ENCODE assay signal across 12 mouse cellular contexts in genomic region chr1:89414563-89414962, GRCm38 (mm10).
"Had no signal": no experiment of that assay in that cellular context is flagged by ENCODE, and none has a peak within 500 bp of the region (broad histone marks: within the 10 kb centered on the region; RNA-seq: fewer than 3 reads in every experiment).

No protein-coding gene starts in this region.

- H3K4me1 ChIP-seq: liver, embryonic 13.5 days; megakaryocyte, embryonic 14.5 days had no signal

- H3K4me2 ChIP-seq: intestine, embryonic 15.5 days; liver, embryonic 13.5 days; midbrain, embryonic 12.5 days had no signal

- DNase-seq: kidney, adult 8-10 months; kidney, postnatal 25 days; liver; liver, embryonic 13.5 days; liver, postnatal 0 days; right cerebral cortex, postnatal 25 days; thymus, postnatal 36 days had no signal

- H3K27ac ChIP-seq: intestine, embryonic 15.5 days; left cerebral cortex, adult 2 months; liver, embryonic 13.5 days; macrophage; midbrain, embryonic 12.5 days had no signal

- ATAC-seq: intestine, embryonic 15.5 days; liver, postnatal 0 days had no signal

- H3K27me3 ChIP-seq: intestine, embryonic 15.5 days; liver, embryonic 13.5 days had no signal

- H3K4me3 ChIP-seq: intestine, embryonic 15.5 days; left cerebral cortex, adult 2 months; liver, embryonic 13.5 days; megakaryocyte, embryonic 14.5 days; midbrain, embryonic 12.5 days had no signal

- H3K9me3 ChIP-seq: intestine, embryonic 15.5 days; liver, embryonic 13.5 days; megakaryocyte, embryonic 14.5 days; midbrain, embryonic 12.5 days had no signal

- H3K9ac ChIP-seq: intestine, embryonic 15.5 days; liver, embryonic 13.5 days; liver, postnatal 0 days; midbrain, embryonic 12.5 days had no signal

- H3K36me3 ChIP-seq: intestine, embryonic 15.5 days; liver, embryonic 13.5 days; midbrain, embryonic 12.5 days had no signal
